Mouse (Mus musculus): ENCODE measurements around the gene Kpna3.

DNA sequence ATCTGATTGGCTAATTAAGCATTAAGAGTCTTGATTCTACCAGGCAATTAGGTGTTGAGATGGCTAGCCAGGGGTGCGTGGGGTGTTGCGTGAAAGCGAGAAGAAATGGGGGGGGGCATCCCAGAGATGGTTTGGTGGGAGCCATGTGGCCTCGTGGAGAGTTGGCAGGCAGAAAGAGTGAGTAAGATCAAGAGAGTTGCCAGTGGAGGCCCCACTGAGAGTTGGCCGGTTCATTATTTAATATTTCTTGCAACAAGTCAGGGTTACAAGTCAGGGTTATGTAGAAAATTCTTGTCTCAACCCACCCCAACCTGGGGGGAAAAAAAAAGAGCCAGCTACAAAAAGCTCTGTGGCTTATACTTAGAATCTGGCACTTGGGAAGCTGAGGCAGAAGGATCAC, 24.4 kb downstream of the Kpna3 start:
- TF ChIP-seq ZNF384 (IDR thresholded peaks at IDR 0.05; ENCODE audit: low read depth, low read length), result no peak
- no peak for TF ChIP-seq ZC3H11A (IDR thresholded peaks at IDR 0.05; ENCODE audit: borderline replicate concordance, low read depth, low read length)
- TF ChIP-seq CHD2 (IDR thresholded peaks at IDR 0.05; ENCODE audit: low read depth, low read length), result no peak
